Mouse (Mus musculus) c-Kit-positive CD71-positive TER-119-negative erythroid progenitor cells, embryonic 14.5 days (primary cell): Measurements from ENCODE around the gene C77080.

ENCODE experiments used
- DNase-seq: peaks from one replicate; pipeline ENCODE4 v3.0.0-alpha.2; 2013; ENCODE audit warnings: low read depth

C77080 gene

DNA sequence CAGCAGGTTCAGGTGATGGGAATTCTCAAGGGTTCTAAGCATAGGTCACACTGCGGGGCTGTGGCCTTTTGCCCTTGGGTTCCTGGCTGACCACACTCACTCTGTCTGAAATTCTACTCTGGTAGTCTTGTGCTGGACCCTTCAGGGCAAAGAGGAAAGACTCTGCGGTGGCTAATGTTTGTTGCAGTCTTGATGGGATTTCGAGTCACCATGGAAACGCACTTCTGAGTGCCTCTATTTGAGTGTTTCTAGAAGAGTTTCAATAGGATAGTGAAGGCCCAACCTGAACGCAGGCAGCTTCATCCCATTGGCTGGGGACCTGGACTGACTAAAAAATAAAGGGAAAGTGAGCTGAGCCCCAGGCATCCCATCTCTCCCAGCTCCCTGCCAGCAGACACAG lies 5.6 kb upstream of the C77080 start:
- no peak for DNase-seq

DNA sequence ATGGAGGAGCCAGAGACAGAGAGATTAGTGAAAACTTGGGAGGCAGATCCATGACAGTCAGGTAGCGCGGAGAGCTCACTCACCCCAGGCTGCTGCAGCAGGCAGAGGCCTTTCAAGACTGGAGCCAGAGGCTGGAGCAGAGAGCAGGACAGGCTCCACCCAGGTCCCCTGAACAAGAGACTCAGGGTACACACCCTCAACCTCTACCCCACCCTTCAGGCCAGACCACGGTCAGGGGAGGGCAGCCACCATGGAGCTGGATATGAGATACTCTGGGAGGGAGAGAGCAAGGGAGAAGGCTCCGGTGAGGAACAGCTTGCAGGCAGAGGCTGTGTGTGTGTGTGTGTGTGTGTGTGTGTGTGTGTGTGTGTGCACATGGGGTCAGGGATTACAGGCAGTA lies 5.0 kb upstream of the C77080 start:
- no peak for DNase-seq

DNA sequence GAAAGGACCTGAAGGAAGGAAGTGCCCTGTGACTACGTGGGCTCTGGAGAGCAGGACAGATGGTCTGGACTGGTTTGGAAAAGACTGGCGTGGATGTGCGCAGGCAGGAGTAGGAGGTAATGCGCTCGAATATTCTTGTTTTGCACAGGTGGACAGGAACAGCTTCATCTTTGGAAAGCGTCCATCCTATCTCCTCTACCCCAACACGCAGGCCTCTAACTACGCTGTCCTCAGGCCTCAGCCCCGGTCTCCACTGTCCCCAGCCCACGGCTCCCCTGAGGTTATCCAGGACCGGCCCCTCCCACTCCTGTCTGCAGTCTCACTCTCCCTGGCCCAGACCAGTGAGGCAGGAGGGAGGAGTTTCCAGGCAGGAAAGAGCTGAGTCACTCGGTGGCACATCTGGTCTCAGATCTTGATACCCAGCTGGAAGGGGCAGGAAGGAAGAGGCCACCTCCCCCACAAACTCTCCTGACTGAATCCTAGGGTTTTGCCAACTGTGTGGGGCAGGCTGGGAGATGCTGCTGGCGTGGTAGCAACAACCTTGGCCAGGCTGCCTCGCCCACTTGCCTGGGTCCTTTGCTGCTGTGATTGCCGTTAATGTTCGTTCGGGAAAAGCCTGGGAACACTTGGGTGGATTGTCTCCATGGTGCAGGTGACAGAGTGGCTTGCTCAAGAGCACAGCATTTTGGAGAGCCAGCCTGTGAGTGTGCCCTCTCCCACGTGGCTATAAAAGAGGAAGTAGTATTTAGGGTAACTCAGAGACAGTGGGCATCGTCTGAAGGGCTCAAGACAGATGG lies 2.2 kb upstream of the C77080 start:
- DNase-seq: peak; percentile 65

DNA sequence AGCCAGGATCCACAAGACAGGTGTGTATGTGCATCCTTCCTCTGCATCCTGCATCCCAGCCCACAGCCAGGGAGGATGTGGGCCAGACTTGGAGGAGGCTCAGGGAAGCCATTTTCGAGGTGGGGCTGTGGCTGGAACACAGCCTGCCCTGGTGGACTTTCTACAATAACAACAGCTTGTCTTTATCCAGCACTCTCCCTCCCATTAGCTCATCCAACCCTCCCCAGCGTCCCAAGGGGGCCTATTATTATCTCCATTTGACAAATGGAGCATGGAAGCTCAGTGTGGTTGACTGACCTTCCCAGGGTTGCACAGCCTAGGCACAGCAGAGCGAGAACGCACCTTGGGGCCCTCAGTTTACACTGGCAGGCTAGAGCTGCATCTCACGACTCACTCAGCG lies 526 bp downstream of the C77080 start:
- no peak for DNase-seq

DNA sequence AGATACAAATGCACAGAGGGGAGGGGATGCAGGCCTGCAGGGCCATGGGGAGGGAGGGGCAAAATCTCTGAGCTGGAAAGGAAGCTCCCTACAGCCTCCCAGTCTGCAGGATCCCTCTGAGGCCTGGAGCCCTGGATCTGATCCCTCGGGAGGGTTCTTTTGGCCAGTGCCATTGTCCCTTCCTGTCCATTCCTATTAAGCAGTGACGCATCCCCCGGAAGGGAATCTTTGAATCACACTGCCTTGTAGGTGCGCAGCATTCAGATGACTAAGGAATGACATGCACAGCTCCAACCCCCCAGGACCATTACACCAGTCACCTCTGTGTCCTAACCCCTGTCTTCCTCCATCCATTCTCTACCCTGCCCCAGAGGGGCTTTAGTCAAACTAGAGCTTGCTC lies 2.1 kb downstream of the C77080 start:
- DNase-seq: no peak

DNA sequence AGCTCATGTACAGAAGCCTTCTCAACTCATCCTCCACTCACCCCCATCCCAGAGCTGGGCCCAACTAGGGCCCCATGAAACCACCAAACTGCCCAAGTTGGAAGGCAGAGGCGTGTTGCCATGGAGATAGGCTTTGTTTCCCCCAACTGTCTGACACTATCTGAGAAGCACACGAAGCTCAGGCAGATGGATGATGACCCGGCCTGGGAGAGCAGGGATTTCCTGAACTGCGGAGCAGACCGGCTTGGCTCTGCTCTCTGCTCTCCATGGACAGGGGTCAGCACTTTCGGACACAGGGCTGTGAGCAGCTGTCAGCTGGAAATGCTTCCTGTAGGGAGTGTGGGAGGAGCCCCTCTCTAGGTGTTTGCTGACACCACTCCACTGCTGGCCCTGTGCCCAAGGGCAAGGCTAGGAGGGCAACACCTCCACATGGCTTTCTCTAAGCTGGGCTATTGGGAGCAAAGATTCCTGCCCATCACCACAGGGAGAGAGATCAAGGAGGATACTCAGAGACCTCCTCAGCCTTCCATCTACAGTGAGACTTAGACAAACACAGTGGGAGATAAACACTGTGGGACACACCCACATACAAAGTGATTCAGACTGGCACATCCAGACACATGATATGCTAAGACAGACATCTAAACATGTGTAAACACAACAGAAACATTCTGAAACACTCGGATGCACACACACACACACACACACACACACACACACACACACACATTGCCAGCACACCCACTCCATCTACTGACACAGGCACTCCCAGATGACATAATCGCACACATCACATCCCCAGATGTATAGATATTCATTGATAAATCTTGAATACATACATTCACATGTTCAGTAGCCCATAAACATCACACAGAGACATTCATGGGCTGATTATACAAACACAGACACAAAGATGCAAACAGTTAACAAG lies 4.5 kb downstream of the C77080 start:
- DNase-seq: peak; percentile 87

DNA sequence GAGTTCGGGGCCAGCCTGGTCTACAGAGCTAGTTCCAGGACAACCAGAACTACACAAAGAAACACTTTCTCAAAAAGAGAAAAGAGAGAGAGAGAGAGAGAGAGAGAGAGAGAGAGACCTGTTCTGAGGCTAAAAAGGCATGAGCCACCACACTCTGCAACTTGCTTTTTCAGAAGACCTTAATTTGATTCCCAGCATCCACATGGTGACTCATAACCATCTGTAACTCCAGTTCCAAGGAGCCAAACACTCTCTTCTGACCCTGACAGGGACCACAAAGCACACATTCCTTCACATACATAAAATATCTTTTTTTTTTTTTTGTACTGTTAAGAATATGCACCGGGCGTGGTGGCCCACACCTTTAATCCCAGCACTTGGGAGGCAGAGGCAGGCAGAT lies 6.6 kb downstream of the C77080 start:
- no peak for DNase-seq

DNA sequence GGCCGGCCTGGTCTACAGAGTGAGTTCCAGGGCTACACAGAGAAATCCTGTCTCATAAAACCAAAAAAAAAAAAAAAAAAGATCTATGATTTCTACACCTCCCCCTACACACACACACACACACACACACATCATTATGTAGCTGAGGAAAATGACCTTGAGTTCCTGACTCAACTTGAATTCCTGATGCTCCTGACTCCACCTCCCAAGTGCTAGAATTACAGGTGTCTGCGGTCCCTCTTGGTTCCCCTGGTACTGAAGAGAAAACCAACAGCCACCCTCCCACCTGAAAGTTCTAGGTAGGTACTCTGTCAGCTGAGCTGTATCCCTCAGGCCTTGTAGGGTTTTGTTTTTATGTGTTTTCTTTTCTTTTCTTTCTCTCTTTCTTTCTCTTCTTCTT lies 8.7 kb downstream of the C77080 start:
- DNase-seq: no peak

DNA sequence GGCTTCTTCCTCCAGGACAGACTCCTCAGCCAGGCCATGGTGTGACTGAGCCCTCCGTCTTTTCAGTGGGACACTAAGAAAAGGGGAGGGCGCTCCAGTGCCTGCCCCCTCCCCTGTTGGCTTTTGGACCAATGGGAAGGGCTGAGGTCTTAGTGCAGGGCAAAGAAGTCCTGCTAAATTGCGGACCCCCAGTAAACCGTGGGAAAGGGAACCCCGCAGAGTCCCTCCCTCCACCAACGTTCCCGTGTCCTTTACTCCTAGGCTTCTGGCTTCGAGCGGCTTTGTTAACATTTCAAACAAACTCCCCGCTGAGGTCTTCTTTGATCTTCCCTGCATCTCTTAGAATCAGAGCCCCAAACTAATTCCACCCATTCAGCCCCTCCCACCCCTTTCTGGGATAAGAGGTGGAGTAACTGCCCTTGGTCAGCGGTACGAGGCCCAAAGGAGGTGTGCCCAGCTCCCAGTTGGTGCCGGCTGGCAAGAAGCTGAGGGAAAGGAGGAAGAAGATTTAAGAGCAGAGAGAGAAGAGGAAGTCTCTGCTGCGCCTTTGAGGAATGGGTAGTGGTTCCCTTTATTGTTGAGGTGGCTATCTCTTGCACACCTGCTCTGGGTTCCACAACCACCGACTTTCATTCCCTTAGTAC lies 9.6 kb downstream of the C77080 start:
- DNase-seq: no peak

DNA sequence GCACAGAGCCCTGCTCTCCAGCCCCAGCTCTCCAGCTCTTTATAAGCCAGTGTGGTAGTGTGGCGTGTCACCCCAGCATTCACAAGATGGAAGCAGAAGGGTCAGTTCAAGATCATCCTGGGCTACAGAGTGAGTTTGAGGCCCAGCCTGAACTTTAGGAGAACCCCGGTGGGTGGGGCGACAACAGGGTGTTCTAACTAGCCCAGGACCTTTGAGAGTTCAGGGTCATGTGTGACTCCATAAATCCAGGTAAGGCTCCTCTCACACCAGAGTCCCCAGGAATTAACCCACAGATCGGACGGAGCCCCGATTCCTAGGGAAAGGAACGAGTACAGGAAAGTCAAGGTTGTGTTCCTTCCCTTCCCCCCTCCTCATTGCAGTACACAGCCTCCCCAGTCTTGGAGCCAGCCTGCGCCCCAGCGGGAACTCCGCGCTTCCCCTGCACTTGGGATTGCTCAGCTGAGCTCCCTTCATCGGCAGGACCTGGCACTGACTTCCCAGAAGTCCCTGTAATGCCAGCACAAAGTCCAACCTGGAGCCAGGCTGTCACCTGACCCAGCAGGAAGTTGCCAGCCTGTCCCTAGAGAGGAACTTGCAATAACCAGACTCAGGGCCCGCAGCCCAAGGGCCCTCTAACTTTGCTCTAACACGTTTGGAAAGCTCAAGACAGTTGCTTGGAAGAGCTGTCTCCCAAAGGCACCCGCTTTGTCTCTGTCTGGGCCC lies 10.3 kb downstream of the C77080 start:
- DNase-seq: no peak

DNA sequence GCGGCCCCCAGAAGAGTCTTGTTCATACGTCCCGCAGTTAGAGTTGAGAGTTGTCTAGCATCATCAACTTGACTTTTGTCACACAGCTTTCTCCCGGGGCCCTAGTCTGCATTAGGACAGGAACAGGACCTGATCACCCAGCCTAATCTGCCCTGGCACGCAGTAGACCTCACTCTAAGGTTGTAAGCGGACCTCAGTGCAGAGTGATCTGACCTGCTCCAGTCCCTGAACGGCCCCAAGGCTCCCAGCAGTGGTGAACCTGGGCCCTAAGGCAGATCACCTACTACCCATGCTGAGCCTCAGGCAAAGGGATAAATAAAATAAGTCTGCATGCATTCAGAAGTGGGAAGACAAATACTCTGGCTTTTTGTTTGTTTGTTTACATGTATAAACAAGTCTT lies 11.9 kb downstream of the C77080 start:
- no peak for DNase-seq

DNA sequence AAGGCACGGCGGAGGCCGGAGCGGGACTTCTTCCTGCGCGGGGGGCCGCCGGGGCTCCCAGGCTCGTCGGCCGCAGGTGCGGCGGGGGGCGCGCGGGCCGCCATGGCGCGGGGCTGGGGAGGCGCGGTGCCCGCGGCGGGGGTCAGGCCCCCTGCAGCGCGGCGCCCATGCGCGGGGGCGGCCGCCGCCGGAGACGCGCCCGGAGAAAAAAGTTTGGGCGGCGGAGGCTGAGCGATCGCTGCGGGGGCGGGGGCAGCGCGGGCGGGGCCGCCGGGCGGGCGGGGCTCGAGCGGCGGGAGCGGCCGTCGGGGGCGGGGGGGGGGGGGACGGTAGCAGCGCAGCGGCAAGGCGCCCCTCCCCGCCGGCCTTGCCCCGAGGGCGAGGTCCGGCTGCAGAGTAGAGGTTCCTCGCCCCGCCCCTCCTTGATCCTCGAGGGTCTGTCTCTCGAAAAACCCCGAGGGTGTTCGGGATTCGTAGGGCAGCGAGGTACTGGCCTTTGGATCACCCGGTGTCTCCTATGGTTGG lies 12.9 kb downstream of the C77080 start:
- no peak for DNase-seq

DNA sequence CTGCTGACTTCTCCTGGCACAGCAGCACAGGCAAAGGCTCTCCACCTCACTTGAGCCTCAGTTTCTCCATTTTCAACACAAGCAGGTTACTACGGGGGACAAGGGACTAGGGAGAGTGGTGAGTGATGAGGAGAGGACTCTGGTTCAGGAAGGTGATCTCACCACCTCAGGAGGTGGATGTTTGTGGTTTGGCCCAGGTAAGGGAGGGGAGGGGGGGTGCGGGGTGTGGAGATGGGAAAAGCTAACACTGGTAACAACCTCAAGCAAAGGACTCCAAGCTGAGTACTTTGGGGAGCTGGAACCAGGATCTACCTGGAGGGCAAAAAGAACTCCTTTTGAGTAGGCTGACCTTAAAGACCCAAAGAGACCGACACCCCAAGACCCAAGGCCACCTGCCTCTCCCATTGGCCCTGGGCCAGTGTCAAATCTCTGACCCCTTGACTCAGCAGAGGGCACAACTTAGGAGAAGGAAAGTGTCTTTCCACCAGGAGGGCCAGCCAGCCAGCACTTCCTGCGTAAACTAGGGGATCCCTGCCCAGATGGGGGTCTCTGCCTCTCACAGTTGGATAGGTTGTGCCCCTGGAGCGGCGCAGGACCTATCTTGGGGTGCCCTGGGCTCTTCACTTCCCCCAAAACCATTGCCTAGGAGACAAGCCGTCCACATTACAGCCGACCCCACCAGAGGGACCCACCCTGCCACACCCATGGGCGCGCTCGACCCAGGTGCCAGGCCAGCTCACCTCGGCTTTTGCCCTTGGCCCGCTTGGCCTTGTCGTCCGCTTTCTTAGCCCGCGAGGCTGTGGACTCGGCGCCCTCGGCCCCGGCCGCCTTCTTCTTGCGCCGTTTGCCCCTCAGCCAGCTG lies 13.6 kb downstream of the C77080 start:
- no peak for DNase-seq

DNA sequence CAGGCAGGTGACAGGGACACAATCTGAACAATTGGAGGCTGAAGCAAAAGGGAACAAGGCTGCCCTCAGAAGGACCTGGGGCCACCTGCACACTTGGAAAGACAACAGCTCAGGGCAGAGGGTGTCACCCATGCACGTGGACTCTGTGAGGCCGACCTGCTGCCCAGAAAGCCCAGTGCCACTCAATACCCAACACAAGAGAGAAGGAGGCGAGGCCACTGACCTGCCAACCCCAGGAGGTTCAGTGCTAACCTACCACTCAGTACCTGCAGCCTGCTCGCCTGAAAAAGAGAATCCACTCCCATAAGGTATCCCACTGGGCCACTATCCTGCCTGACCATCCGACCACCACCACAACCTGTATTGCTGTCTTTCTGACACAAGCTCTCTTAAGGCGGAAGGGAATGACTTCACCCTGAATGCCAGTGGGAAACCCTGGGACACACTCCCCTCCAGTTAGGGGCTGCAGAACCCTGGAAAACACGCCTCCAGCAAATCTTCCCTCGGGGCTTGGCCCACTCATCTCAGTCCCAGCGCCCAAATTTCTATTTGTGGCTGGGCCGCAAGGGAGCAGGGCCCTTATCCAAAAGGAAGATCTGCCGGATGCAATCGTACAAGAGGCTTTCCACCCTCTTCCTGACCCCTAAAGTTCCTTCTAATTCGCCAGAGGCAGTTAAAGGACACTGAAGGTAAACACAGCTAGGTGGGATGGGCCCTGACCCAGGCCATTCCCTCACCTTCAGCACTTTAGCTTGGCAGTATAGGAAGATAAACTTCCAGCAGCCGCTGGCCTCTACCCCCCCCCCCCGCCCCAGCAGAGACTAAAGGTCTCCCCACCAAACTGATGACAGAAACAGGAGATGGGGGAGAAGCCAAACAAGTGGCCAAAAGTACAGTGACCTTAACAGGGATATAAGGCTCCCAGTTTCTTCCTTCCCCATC lies 14.6 kb downstream of the C77080 start:
- no peak for DNase-seq

DNA sequence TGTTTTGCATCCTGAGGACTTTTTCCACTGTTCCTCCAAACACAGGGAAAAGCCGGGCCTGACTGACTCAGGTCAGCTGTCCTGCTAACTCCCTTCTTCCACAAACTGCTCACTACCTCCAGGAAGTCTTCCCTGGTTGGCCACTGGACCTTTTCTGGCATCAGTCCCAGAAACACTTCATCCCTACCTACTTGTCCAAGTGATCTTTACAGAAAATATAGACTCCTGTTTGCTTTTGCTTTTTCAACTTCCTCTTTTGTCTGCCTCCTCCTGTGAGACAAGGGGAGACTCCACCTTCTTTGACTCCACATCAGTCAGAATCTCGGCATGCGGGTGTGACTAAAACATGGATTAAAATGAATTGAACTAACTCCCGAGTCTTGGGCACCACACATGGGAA lies 16.4 kb downstream of the C77080 start:
- no peak for DNase-seq

DNA sequence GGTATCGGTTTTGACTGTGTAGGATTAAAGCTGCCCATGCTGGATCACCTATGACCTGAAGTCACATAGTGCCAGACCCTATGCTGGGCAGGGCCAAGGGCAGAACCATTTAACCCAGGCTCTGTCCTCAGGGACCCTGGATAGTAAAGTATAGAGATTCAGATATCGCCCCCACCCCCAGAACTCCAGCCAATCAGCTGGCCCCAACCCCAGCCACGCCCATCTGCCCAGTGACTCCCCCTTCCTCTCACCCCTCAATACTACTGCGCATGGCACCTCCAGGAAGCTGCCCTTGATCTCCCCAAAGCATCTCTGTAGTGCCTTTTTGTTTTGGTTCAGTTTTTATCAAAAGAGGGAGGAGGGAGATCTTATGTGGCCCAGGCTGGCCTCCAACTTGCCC lies 18.4 kb downstream of the C77080 start:
- DNase-seq: no peak

DNA sequence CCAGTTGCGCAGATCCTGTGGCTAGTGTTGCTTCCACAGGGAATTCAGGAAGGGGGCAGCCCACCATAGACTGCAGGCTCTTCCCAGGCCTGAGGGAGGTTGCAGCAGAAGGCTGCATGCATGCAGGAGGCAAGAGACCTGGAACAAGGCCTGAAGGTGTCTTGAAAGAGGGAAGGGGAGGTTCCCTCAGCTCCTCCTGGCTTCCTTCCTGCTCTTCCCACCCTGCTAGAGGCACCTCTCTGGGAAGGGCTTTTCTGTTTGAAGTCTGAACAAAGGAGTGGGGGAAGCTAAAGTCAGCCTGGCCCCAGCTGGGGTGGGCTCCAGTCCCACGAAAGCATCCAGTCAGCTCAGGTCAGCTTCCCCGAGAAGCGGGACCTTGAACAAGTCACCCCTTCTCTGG lies 18.9 kb downstream of the C77080 start:
- no peak for DNase-seq

DNA sequence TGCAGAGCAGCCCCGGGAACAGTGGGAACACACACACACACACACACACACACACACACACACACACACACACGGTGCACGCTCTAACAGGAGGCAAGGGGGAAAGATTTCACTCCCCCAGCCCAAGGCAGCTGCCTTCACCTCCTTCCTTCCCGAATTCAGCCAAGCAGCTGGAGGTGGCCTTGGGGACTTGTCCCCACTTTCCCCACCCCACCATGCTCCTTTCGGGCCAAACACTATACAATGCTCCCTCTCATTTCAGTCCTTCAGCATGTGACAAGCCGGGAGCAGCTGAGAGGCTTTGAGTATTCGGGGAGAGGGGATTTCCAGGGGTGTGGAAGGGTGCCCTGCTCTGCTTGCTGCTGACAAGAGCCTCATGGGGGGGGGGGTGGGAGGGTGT lies 19.3 kb downstream of the C77080 start:
- no peak for DNase-seq

DNA sequence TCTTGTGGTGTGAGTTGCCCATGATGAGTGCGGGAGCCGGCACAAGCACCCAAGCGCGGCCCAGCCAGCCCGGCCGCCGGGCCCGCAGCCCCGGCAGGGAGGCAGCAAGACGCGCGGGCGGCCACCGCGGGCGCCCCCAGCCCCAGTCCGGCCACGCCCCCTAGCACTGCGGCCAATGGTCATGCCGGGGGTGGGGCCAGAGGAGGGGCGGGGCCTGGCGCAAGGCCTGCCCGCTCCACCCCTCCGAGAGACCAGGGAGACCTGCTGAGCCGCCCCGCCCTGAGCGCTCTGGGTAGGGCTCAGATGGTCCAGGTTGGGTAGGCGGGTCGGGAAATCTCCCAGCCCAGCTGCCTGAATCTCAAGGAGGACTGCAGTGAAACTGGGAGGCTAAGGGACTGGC lies 22.1 kb downstream of the C77080 start:
- peak; percentile 58 for DNase-seq

DNA sequence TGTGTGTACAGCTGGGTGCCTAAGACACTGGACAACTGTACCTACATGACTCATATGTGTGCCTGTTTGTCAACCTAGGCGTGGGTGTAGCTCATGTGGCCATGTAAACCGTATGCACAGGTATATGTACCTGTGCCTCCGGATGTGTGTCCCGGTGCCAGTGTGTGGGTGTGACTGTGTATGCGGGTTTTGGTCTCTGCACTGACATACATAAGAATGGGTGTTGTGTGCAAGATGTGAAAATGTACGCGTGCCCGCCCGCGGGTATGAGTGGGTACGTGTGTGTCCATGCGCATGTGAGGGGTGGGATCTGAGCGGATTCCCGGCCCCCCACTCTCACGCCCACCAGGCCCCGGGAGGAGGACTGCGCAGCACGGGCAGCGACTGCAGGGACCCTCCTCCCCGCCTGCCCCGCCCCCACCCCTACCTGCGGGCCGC lies 22.6 kb downstream of the C77080 start:
- no peak for DNase-seq
